Mouse (Mus musculus) embryonic facial prominence, embryonic 13.5 days (tissue): Measurements from ENCODE around the gene Hipk2. TPM values are rescaled to one million over a fixed set of nuclear protein-coding genes. Genes with fewer than 3 reads are reported as not detected.

Experiments used
- ATAC-seq: fragments of 200-750 bp; cut with Nextera tagmentation; 2 replicates; pipeline ENCODE4 v1.8.0; 2017; ENCODE audit warnings: low read depth; ENCODE audit not compliant: insufficient number of reproducible peaks, insufficient read depth, low FRiP score, low TSS enrichment
- H3K27ac ChIP-seq: fragments of 300-500 bp; sonication (generic); 2 replicates; pipeline ENCODE4 v1.5.1; 2015; ENCODE audit warnings: moderate library complexity, mild to moderate bottlenecking, inconsistent platforms
- H3K27me3 ChIP-seq: fragments of 300-500 bp; sonication (generic); 2 replicates; pipeline ENCODE4 v1.6.1; 2015; ENCODE audit warnings: mild to moderate bottlenecking, inconsistent platforms
- H3K36me3 ChIP-seq: fragments of 300-500 bp; sonication (generic); 2 replicates; pipeline ENCODE4 v1.6.1; 2015; ENCODE audit warnings: mild to moderate bottlenecking, inconsistent platforms
- H3K4me1 ChIP-seq: fragments of 300-500 bp; sonication (generic); 2 replicates; pipeline ENCODE4 v1.6.1; 2015; ENCODE audit warnings: inconsistent platforms
- H3K4me2 ChIP-seq: fragments of 300-500 bp; sonication (generic); 2 replicates; pipeline ENCODE4 v1.6.1; 2015; ENCODE audit warnings: moderate library complexity, mild to moderate bottlenecking, inconsistent platforms
- H3K4me3 ChIP-seq: fragments of 300-500 bp; sonication (generic); 2 replicates; pipeline ENCODE4 v1.5.1; 2015; ENCODE audit warnings: mild to moderate bottlenecking, inconsistent platforms
- H3K9ac ChIP-seq: fragments of 300-500 bp; sonication (generic); 2 replicates; pipeline ENCODE4 v1.6.1; 2015; ENCODE audit warnings: mild to moderate bottlenecking, inconsistent platforms
- H3K9me3 ChIP-seq: fragments of 300-500 bp; sonication (generic); 2 replicates; pipeline ENCODE4 v1.6.1; 2016; ENCODE audit warnings: inconsistent platforms
- WGBS: fragments of 180-500 bp; shearing (Covaris S2); methylation state at CpG from one replicate; pipeline ENCODE4 v1.1.7; 2015; ENCODE audit warnings: mixed read lengths; 5-methylcytosine and 5-hydroxymethylcytosine counted together
- polyA plus RNA-seq: library from polyadenylated mRNA; unstranded; fragments of >200 nt; fragmentation: Nextera tagmentation; extraction: Ambion mirVana; gene quantifications from 2 replicates; pipeline ENCODE4 v1.2.1, GENCODE M21; 2015

Gene Hipk2
- polyA plus RNA-seq, 1 experiment from 2014 or later, result 16.2 TPM

DNA sequence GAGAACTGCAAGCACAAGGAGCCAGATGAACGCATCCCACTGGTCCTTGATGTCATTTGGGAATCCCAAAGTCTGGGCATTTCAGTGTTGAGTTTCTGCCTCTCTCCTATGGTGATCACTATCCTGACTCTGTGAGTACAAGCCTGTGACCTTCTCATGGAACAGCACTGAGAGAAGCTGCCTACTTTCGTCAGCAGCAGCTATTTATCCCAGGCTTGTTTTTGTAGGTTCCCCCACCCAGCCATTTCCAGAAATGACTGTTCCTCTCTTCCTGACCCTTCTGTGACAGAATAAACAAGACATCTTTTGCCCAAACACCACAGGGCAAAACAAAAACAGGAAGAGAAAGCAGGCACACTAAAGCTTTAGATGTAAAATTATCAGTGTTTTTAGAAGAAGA lies 70.4 kb downstream of the Hipk2 start:
- H3K4me2 ChIP-seq, result no peak overlapping the region
- WGBS, result 77% methylated on average over 2 of the region's 2 CpGs
- 0 out of 2 replicates have a peak, but pooled peaks cover 4% of the 10 kb centered on the region for H3K4me1 ChIP-seq
- no peaks in the 10 kb centered on the region for H3K9me3 ChIP-seq
- H3K36me3 ChIP-seq, result peaks cover 25% of the 10 kb centered on the region
- no peak for ATAC-seq
- H3K27me3 ChIP-seq, result no peaks in the 10 kb centered on the region
- no peak overlapping the region for H3K27ac ChIP-seq
- H3K4me3 ChIP-seq, result no peak overlapping the region
- no peak overlapping the region for H3K9ac ChIP-seq

DNA sequence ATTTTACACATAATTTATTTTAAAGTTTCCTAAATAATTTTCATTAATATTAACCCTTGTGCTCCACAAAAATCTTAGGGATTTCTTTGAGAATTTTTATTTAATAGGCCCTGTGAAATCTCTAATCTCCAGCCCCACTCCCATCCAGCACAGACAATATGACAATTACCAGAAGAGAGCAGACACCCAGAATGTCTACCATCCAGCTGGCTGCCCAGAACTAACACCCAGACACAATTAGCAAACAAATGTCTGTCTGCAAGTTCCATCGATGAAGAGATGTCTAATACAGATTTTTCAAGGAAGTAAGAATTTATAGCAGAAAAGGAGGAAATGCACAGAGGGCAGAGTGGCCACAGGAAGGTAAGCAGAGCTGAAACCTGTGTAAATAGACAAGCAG lies 74.7 kb downstream of the Hipk2 start:
- Histone ChIP-seq H3K4me1 (0 out of 2 replicates have a peak, but pooled peaks cover 4% of the 10 kb centered on the region), H3K27ac (no peak overlapping the region), H3K4me2 (no peak overlapping the region), H3K4me3 (no peak overlapping the region), H3K36me3 (peaks cover 19% of the 10 kb centered on the region), H3K9me3 (no peaks in the 10 kb centered on the region), H3K27me3 (no peaks in the 10 kb centered on the region), H3K9ac (no peak overlapping the region)
- WGBS, result 60% methylated on average over 1 of the region's 1 CpGs
- ATAC-seq, result no peak

DNA sequence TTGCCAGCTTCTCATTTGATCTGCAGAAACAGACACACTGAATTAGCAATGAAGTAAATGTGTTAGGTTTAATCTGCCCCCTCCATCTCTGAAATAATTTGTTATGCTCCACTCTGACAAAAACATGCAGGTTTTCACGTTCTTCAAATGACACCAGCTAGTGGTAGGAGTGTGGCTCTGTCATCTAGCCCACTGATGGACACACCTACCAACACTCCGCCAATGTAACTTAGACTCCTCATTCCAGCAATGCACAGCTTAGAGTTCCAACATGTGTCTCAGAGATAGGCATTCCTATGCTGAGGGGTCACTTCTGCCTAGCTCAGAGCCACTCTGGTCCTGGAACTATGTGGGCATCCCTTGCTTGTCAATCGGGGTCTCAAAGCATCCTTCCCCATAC lies 78.4 kb downstream of the Hipk2 start:
- Histone ChIP-seq H3K4me2 (no peak overlapping the region), H3K27ac (no peak overlapping the region), H3K4me1 (0 out of 2 replicates have a peak, but pooled peaks cover 4% of the 10 kb centered on the region), H3K27me3 (no peaks in the 10 kb centered on the region), H3K9ac (no peak overlapping the region), H3K36me3 (no peaks in the 10 kb centered on the region), H3K9me3 (no peaks in the 10 kb centered on the region), H3K4me3 (no peak overlapping the region)
- 77% methylated on average over 3 of the region's 3 CpGs for WGBS
- no peak for ATAC-seq

DNA sequence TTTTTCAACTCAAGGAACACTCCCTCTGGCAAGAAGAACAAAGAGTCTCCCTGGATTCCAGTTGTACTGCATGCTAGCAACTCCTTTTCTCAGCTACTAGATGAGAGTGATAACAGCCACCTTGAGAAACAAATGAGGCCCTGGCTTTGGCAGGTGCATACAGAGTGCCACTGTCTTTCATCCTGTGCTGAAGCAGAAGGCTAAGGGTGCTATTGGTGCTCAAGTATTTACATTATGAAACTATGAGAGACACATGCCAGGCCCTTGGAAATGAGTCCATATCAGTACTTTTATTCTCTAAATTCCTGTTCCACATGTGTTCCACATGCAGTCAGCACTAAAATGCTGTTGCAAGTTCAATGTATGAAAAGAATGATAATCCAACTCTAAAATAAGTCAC lies 79.0 kb downstream of the Hipk2 start:
- no peak overlapping the region for H3K4me2 ChIP-seq
- no peaks in the 10 kb centered on the region for H3K9me3 ChIP-seq
- ATAC-seq, result no peak
- H3K4me3 ChIP-seq, result no peak overlapping the region
- H3K27me3 ChIP-seq, result no peaks in the 10 kb centered on the region
- no peak overlapping the region for H3K9ac ChIP-seq
- H3K4me1 ChIP-seq, result 0 out of 2 replicates have a peak, but pooled peaks cover 3% of the 10 kb centered on the region
- H3K36me3 ChIP-seq, result no peaks in the 10 kb centered on the region
- no peak overlapping the region for H3K27ac ChIP-seq

DNA sequence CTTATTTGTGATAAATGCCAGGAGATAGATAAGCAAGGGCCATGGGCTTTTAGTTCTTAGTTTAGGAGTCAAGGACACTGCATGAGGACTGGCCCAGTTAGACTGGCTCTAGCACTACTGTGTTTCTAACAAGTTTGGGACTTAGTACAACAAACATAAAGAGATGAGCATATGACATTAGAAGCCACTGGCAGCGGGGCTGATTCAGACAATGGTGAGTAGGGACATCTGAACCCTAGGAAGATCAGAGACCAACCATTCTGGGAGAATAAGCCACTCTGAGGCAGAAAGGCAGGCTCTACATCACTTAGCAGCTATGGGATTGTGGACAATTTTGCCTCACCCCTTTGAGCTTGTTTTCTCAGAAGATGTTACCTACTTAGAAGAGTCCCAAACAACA lies 79.6 kb downstream of the Hipk2 start:
- ATAC-seq, result no peak

DNA sequence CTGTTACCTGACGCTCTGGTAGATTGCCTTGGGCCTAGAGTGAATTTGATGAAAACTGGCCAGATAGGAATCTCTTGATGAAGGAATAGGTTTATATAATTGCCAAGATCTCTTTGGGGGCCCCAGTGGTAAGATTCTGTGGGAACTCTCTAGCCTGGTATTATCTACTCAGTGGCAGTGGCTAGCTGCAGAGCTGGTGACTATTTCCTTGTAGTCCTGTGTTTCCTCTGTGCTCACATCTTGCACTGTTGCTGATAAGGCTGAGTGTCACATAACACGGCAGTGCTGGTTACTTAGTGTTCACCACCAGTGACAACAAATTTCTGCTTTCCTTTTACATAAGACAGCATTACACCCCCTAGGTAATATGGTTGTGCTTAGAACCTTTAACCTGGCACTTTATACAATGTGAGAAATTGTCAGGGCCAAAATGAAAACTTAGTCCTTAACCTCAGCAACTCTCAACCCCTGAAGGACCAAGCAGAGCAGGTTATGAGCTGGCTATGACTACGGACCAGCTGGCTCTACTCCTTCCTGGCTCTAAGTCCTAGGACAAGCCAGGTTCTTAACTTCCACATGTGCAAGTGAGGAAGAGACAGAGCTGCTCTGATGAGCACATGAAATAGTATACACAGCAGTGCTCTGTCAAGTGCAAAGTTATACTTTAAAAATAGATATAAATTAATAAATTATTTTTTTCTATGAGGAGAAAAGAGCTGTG lies 80.7 kb downstream of the Hipk2 start:
- 83% methylated on average over 3 of the region's 3 CpGs for WGBS
- no peak overlapping the region for H3K27ac ChIP-seq
- no peaks in the 10 kb centered on the region for H3K27me3 ChIP-seq
- H3K4me1 ChIP-seq, result no peaks in the 10 kb centered on the region
- no peak overlapping the region for H3K4me2 ChIP-seq
- no peak overlapping the region for H3K4me3 ChIP-seq
- H3K9ac ChIP-seq, result no peak overlapping the region
- peaks cover 6% of the 10 kb centered on the region; the same call in 1 of the 2 replicates for H3K36me3 ChIP-seq
- no peaks in the 10 kb centered on the region for H3K9me3 ChIP-seq
- no peak for ATAC-seq

More for the DNA sequence above, 79.6 kb downstream of the Hipk2 start:
- Histone ChIP-seq H3K4me3 (no peak overlapping the region), H3K4me1 (no peaks in the 10 kb centered on the region), H3K36me3 (peaks cover 3% of the 10 kb centered on the region; the same call in 1 of the 2 replicates), H3K9ac (no peak overlapping the region), H3K9me3 (no peaks in the 10 kb centered on the region), H3K4me2 (no peak overlapping the region), H3K27ac (no peak overlapping the region), H3K27me3 (no peaks in the 10 kb centered on the region)
- WGBS, result 85% methylated on average over 1 of the region's 1 CpGs

DNA sequence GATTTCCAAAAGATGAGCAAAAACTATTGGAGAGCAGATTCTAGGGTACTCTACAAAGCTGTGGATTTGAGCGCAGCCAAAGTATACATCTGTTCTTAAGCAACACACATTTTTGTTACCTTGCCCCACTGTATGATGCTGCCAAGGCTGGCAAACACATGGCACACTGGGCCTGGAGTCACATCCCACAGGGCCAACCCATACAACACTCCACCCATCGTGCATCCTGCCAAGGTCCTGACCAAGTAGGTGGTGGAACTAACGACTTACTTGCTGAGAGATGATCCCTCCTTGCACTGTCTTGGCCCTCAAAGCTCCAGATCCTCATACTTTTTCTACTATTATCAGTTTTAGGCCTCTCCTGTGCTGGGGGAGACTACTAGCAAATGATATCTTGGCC lies 83.0 kb downstream of the Hipk2 start:
- no peak for ATAC-seq
- Histone ChIP-seq H3K36me3 (peaks cover 6% of the 10 kb centered on the region; the same call in 1 of the 2 replicates), H3K27me3 (no peaks in the 10 kb centered on the region), H3K4me1 (peaks cover 7% of the 10 kb centered on the region; the same call in 1 of the 2 replicates), H3K27ac (no peak overlapping the region), H3K9me3 (no peaks in the 10 kb centered on the region), H3K9ac (no peak overlapping the region), H3K4me3 (no peak overlapping the region), H3K4me2 (no peak overlapping the region)
- WGBS, result 86% methylated on average over 3 of the region's 3 CpGs

DNA sequence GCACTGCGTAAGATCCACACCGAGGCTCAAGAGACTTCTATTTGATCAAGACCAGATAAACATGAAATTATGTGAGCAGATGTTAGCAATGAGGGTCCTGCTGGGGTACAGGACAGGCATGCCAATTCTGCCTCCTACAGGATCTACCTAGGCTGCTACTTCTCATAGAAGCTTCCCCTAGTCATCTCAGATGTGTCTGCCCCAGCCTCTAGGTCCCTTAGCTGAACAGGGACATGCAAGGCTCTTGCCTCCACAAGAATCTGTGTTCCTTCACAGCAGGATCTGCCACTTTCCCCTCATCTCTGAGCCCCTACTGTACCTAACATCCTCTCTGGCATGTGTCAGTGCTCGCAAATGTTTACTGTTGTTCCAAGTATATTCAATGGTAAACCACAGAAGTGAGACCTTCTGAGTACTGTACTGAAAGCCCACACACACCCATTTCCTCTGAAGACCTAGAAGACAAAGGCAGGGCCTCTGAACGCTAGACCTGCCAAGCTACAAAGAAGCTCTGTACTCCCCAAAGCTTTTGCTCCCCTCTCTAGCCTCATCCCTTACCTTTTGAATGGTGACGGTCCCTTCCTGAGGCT lies 86.6 kb downstream of the Hipk2 start:
- 76% methylated on average over 5 of the region's 5 CpGs for WGBS
- ATAC-seq, result no peak

DNA sequence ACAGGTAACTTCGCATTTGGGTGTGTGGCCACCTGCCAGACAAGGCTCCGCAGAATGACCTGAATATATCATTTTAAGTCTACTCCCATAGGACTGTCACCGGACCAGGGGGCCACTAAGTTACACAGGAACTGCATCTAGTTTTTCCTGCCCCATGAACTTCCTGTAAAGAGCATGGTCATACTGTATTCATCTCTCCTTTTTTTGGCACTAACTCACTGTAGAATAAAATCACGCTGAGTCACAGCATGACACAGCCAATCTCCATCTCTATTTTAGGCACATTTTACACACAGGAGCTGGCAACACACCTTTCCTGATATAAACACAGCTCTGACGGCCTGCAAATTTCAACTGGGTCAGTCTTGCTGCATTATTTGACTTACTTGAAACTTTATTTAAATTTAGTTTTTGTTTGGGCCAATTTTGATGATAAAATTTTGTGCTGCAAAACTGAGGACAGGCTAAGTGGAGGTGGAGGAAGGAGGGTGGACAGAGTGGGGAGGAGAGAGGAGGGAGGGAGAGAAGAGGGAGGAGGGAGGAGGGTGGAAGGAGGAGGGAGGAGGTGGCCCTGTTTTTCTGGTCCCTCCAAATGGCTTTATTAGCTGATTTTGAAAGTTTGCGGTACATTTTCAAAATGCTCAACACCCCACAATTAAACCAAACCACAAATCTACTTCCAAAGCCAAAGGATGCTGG lies 88.0 kb downstream of the Hipk2 start:
- Histone ChIP-seq H3K4me1 (peaks cover 16% of the 10 kb centered on the region; the same call in 1 of the 2 replicates), H3K9ac (no peak overlapping the region), H3K27me3 (no peaks in the 10 kb centered on the region), H3K4me3 (no peak overlapping the region), H3K4me2 (no peak overlapping the region), H3K36me3 (peaks cover 6% of the 10 kb centered on the region; the same call in 1 of the 2 replicates), H3K9me3 (no peaks in the 10 kb centered on the region), H3K27ac (no peak overlapping the region)
- no peak for ATAC-seq
- WGBS, result 84% methylated on average over 6 of the region's 6 CpGs

More for the DNA sequence above, 86.6 kb downstream of the Hipk2 start:
- no peak overlapping the region for H3K4me3 ChIP-seq
- H3K27me3 ChIP-seq, result no peaks in the 10 kb centered on the region
- H3K4me2 ChIP-seq, result no peak overlapping the region
- H3K9me3 ChIP-seq, result no peaks in the 10 kb centered on the region
- no peak overlapping the region for H3K9ac ChIP-seq
- H3K27ac ChIP-seq, result no peak overlapping the region
- H3K36me3 ChIP-seq, result peaks cover 6% of the 10 kb centered on the region; the same call in 1 of the 2 replicates
- peaks cover 16% of the 10 kb centered on the region; the same call in 1 of the 2 replicates for H3K4me1 ChIP-seq

DNA sequence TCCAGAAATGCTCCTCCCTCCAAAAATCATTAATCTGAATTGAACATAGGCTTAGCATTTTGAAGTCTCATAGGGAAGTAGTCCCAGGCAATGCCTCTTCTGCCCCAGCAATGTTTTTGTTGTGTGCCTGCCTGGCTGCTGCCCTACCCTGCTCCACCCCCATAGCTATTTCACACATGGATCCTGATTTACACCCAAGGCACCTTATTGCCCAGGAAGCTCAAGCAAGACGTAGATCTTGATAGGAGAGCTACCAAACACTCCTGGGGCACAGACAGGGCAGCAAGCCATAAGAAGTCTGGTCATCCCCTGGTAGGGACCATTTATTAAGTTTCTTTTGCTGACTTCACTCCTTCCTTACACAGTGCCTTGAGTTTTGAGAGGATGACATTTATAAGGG lies 88.8 kb downstream of the Hipk2 start:
- WGBS, result 49% methylated on average over 1 of the region's 1 CpGs
- no peaks in the 10 kb centered on the region for H3K9me3 ChIP-seq
- peaks cover 16% of the 10 kb centered on the region; the same call in 1 of the 2 replicates for H3K4me1 ChIP-seq
- H3K27me3 ChIP-seq, result no peaks in the 10 kb centered on the region
- H3K9ac ChIP-seq, result no peak overlapping the region
- H3K4me3 ChIP-seq, result no peak overlapping the region
- no peak overlapping the region for H3K27ac ChIP-seq
- no peak overlapping the region for H3K4me2 ChIP-seq
- H3K36me3 ChIP-seq, result peaks cover 6% of the 10 kb centered on the region; the same call in 1 of the 2 replicates
- ATAC-seq, result no peak

DNA sequence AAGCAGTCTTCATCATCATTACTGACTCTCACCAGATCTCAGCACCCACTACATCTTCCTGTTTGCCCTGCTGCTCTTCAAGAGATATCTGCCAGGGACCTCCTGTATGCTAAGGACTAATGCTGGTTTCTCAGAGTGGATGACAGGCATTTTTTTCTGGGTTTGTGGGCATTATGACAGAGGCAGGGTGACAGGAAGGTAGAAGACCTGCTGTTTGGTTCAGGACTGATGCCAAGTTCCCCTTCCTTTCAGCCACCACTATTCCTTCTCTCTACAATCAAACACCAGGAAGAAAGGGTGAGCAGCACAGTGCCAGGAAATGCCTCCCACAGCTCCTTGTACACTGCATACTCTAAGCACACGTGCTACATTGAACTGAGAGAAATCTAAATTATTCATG lies 90.2 kb downstream of the Hipk2 start:
- H3K4me3 ChIP-seq, result no peak overlapping the region
- no peak for ATAC-seq
- H3K4me2 ChIP-seq, result no peak overlapping the region
- no peak overlapping the region for H3K9ac ChIP-seq
- no peaks in the 10 kb centered on the region for H3K27me3 ChIP-seq
- H3K27ac ChIP-seq, result no peak overlapping the region
- H3K4me1 ChIP-seq, result peaks cover 16% of the 10 kb centered on the region; the same call in 1 of the 2 replicates
- 85% methylated on average over 1 of the region's 1 CpGs for WGBS
- H3K9me3 ChIP-seq, result no peaks in the 10 kb centered on the region
- no peaks in the 10 kb centered on the region for H3K36me3 ChIP-seq
